Mouse (Mus musculus): Measurements from ENCODE around the gene Arhgef26.
A peak's percentile ranks its signal among the peaks of the same experiment; 100 is the strongest.

Arhgef26 gene

DNA sequence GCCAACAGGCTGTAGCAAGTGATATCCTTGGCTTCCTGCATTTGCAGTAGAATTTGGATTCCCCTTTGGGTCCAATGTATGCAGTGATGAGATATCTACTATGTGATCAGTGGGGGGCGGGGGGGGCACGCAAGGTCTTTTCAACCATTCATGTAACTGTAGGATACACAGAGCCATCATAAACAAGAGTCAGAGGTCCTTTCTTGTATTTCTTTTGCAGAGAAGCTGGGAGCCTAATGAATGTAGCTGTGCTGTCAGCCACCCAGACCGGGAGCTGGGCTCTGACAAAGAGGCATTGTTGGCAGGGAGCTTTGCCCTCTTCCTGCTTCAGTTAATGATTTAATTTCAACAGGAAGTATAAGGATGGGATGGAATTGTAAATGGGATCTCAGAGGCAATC is 116.0 kb downstream of the Arhgef26 start:
- DNase-seq = no peak

DNA sequence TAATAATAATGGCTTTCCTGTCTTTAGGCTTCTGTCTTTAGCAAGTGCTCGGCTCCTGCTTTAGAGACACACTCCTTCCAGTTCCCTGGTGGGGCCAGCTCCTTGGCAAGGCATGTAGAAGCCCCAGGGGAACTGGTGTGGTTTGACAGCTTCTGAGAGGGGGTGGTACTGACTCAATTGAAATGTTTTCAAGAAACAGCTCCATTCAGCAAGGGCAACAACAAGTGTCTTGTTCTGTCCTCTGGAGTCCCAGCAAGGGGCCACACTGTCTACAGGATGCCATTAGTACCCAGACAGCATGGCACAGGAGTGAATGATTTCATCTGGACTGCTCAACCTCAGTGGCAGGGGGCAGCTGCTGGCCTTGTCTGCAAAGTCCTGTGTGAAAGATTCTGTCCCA is 117.7 kb downstream of the Arhgef26 start:
- peak; percentile 5 for DNase-seq

DNA sequence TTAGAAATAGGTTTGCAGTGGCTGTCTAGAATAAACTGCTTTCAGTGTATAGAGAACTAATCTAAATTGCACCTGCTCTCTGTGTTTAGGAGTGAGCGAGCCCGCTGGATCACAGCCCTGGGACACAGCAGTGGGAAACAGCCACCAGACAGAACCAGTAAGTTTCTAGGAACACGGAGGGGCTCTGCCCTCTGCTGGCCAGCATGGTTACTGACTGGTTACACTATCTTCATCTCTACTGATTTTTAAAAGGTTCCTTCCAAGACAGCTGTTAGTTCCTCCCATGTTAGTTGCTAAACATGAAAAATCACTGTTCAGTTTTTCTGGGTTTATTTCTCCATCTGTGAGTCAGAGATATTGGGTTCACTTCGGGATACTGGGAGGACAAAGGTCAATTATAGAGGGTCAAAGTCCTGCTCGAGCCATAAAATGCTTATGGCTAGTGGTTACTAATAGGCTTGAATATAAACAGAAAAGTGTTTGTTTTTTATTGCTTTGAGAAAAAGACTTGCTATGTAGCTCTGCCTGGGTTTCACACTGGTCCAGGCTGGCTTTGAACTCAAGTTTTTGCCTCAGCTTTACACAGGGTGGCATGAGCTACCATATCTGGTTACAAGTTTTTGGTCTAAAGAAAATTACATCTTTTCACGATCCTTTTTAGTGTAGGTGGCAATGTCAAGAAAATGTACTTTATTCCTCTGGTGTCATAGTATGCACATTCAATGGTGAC is 120.3 kb downstream of the Arhgef26 start:
- peak; percentile 24 for DNase-seq

DNA sequence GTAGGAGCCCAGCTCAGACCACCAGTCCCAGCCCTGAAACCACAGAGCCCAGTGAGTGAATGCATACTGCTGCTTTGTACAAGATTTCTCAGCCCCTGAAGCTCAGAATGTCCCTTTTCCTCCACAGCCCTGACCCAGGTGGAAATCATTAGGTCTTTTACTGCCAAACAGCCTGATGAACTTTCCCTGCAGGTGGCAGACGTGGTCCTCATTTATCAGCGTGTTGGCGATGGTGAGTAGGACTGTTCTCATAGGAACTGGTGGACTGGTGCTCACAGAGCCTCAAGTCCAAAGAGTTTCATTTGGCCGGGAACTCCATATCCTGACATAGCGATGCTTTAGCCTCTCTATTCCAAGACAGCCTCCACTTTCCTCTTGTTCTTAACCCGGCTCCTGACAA is 121.3 kb downstream of the Arhgef26 start:
- DNase-seq = no peak

DNA sequence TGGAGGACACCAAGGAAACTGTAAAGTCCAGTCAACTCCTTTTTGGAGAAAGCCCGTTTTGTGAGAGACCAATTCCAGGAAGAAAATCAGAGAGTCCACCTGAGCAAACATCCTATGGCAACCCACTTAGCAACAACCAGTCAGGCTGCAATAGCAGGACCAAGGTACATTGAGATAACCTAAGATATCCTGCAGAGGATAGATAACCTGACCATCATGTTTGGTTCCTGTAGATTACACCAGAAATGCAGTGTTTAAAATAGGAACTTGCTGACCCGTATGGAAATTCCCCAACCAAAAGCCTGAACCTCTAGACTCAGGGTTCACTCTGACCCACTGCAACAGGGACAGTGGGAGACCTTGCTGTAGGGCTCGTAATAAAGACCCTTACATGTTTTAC is 126.1 kb downstream of the Arhgef26 start:
- DNase-seq = no peak

DNA sequence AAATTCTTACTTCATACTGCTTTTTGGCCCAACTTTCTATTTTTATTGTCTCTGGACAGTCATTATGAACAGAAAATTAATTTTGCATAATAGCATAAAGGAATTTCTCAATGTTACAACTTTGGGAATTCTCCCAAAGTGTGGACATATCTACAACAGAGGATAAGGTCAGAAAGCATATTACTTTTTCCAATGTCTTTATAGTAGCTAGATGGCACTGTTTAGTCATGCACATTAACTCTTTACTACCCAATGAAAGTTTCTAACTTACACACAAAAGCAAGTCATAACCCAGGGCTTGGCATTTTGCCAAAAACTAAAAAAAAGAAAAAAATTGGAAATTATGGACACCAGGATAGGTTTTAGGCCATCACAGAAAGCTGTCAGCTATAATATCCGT is 132.0 kb downstream of the Arhgef26 start:
- DNase-seq = no peak

DNA sequence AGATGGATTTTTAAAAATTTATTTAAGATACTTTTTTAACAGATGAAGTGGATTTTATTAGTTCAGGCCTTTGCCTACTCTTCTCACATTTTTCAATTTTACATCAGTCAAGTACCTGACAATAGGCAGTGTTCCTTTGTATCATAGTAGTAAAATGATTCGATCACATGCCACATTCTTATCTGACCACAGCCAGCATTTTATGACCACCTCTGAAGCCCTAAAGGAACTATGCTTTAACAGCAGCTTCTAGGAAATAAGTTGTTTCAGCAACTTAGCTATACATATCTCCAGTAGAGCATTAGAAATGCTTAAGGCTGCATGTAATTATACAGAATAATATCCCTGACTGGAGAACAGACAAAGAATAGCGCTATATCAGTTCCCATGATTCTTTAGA is 146.2 kb downstream of the Arhgef26 start:
- DNase-seq = no peak

DNA sequence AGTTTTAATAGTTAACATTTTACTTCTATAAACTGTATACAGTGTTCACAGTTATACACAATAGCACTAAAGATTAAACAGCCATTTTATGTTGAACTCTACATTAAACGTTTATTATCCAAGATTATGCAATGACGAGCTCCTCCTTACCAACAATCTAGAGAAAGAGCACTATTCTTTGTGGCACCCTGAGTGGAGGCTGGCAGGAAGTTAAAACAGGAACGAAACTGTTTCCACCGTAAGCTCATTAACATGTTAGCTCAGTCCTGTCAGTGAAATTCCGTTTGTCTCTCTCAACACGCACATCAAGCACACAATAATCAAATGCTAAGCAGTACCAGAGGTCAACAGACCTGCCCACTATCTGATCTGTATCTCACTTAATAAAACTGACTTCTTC is 154.4 kb downstream of the Arhgef26 start:
- DNase-seq = no peak

DNA sequence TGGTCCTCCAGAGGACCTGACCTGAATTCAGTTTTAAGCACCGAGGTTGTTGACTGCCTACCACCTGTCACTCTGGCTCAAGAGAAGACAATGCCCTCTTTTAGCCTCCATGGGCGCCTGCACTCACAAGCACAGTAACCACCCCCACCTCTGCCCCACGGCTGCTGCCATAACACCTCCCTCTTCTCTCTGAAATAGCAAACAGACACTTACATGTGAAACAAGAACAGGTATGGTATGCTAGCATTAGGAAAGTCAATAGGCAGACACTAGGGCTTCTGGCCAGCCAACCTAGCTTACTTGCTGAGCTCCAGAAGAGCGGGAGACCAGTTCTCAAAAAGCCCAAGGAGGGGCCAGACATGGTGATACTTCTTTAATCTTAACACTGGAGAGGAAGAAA is 161.2 kb downstream of the Arhgef26 start:
- DNase-seq = no peak

DNA sequence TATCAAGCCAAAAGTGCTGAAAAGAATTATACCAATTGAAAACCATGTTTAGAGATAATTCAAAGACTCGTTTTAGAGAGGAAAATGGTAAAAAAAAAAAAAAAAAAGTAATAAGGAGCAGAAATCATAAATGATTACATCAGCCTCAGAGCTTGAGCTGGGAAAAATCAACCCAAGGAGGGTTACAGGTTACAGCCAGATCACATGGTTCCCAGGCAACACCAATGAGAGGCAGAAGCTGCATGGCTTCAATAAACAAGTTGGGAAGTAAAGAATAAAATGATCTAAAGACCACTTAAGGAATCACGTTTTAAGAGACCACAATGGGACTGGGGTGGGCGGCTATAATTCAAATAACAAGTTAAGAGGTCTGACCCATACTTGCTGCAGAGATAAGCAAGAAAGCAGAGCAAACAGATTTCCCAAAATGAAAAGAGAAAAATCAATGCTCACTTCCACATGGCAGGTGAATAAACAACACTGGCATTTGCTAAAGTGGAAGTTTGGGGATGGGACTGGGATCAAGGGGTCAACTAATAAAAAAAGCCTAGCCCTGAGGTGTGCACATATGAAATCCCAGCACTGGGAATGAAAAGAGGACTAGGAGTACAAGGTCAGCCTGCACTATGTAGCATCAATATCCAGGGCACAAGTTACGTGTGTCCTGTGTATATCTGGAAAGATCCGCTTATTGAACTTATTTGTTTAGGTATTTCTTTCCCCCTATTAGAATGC is 167.2 kb downstream of the Arhgef26 start:
- DNase-seq = no peak

DNA sequence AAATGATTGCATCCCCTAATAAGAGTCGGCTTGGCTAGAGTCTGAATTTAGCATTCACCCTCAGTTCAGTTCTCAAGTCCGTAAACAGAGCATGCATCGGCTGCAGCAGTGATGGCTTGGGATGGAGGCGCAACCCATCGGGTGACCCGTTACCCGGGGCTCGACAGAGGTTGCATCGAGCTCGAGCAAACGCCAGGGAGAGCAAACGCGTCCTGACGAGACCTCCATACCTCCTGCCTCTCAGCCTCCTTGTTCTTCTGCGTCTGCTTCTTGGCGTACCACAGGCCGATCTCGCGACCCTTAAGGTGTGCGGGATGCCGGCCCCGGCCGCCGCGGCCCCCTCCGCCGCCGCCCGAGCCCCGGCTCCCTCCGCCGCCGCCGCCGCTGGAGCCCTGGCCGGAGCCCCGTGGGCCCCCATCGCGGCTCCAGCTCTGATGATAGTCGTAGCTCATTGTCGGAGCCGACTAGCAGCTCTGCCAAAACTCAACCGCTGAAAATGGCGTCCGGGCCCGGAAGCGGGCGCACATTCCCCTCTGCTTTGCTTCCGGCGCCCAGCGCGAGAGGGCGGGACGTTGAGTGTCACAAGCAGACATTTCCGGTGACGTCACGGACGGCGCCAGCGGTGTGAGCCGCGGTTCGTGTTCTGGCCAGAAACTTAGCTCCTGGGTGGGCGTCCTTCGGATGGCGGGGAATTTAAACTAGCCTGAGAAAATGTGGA is 168.5 kb downstream of the Arhgef26 start, which contains the start of gene Dhx36:
Gene Dhx36, minus strand, starts transcription at position 517 of the 718 bp plus-strand sequence.
- DNase-seq = peak; percentile 93

DNA sequence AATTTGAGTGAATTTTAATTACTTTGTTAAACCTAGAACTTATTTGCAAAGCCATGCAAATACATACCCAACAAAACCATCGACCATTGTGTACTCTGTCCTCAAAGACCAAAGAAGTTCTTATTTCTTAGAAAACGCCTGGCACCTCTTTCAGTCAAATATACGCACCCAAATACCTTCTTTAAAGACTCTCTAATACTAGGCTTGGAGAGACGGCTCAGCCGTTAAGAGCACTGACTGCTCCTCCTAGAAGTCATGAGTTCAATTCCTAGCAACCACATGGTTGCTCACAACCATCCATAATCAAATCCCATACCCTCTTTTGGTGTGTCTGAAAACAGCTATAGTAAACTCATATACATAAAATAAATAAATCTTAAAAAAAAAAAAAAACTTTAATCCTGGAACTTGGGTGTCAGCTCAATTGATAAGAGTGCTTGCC is 169.1 kb downstream of the Arhgef26 start:
- DNase-seq = no peak
